Mouse (Mus musculus) myocyte (in vitro differentiated cells): ENCODE measurements around the gene Atp6v0e. TPM values are rescaled to one million over a fixed set of nuclear protein-coding genes. Genes with fewer than 3 reads are reported as not detected.

ENCODE experiments used
- H3K27me3 ChIP-seq: one replicate; pipeline ENCODE4 v1.6.1; 2011; ENCODE audit not compliant: control insufficient read depth, insufficient read depth, insufficient read length
- H3K36me3 ChIP-seq: one replicate; pipeline ENCODE4 v1.6.1; 2011; ENCODE audit not compliant: control insufficient read depth, insufficient read depth
- H3K4me2 ChIP-seq: one replicate; pipeline ENCODE4 v1.6.1; 2011; ENCODE audit warnings: low read depth, control low read depth
- H3K4me3 ChIP-seq: one replicate; pipeline ENCODE4 v1.5.1; 2011; ENCODE audit warnings: mild to moderate bottlenecking, control low read depth, moderate library complexity
- H3K79me2 ChIP-seq: one replicate; pipeline ENCODE4 v1.6.1; 2011; ENCODE audit not compliant: control insufficient read depth, insufficient read depth
- H3ac ChIP-seq: one replicate; pipeline ENCODE4 v1.6.1; 2011; ENCODE audit not compliant: control insufficient read depth, insufficient read length
- CEBPB ChIP-seq: IDR thresholded peaks from 2 replicates; pipeline ENCODE4 v1.6.1; 2011; ENCODE audit warnings: mild to moderate bottlenecking, moderate library complexity; ENCODE audit not compliant: poor library complexity, insufficient read depth, severe bottlenecking
- E2F4 ChIP-seq: IDR thresholded peaks from one replicate; pipeline ENCODE4 v1.6.1; 2011; ENCODE audit warnings: mild to moderate bottlenecking, control low read depth, moderate library complexity; ENCODE audit not compliant: insufficient read depth
- MAX ChIP-seq: IDR thresholded peaks from one replicate; pipeline ENCODE4 v1.6.1; 2011; ENCODE audit warnings: low read depth, mild to moderate bottlenecking, control low read depth
- MYOD1 ChIP-seq, 3 experiments: IDR thresholded peaks; one replicate each; pipeline ENCODE4 v1.6.1; 2011; ENCODE audit warnings: control low read depth in 2 of 3, low read depth in 2 of 3, mild to moderate bottlenecking in 2 of 3, moderate library complexity in 1 of 3; ENCODE audit not compliant: insufficient read length in 2 of 3, control insufficient read depth in 1 of 3
- MYOG ChIP-seq, 3 experiments: IDR thresholded peaks; one replicate each; pipeline ENCODE4 v1.6.1; 2011; ENCODE audit warnings: control low read depth in 2 of 3, low read depth in 2 of 3, mild to moderate bottlenecking in 2 of 3; ENCODE audit not compliant: insufficient read length in 2 of 3, control insufficient read depth in 1 of 3, insufficient read depth in 1 of 3
- POLR2A ChIP-seq: IDR thresholded peaks from one replicate; pipeline ENCODE4 v1.6.1; 2011; ENCODE audit warnings: low read depth, mild to moderate bottlenecking, control low read depth, moderate library complexity; ENCODE audit not compliant: insufficient read length
- POLR2AphosphoS2 ChIP-seq: IDR thresholded peaks from one replicate; pipeline ENCODE4 v1.6.1; 2011; ENCODE audit warnings: low read depth, control low read depth; ENCODE audit not compliant: insufficient read length
- REST ChIP-seq: IDR thresholded peaks from one replicate; pipeline ENCODE4 v1.6.1; 2011; ENCODE audit warnings: mild to moderate bottlenecking, control low read depth, moderate library complexity; ENCODE audit not compliant: insufficient read depth, insufficient read length
- SRF ChIP-seq: IDR thresholded peaks from one replicate; pipeline ENCODE4 v1.6.1; 2011; ENCODE audit warnings: low read depth; ENCODE audit not compliant: control insufficient read depth, insufficient read length
- TCF12 ChIP-seq: IDR thresholded peaks from one replicate; pipeline ENCODE4 v1.6.1; 2011; ENCODE audit warnings: mild to moderate bottlenecking, control low read depth; ENCODE audit not compliant: poor library complexity, insufficient read depth, severe bottlenecking
- TCF3 ChIP-seq: IDR thresholded peaks from one replicate; pipeline ENCODE4 v1.6.1; 2011; ENCODE audit warnings: low read depth, control low read depth; ENCODE audit not compliant: insufficient read length
- USF1 ChIP-seq: IDR thresholded peaks from one replicate; pipeline ENCODE4 v1.6.1; 2011; ENCODE audit warnings: low read depth, mild to moderate bottlenecking, control low read depth, moderate library complexity
- polyA plus RNA-seq: library from polyadenylated mRNA; unstranded; fragments of >200 nt; fragmentation: generic; extraction: Trizol; gene quantifications from one replicate; pipeline ENCODE4 v1.2.1, GENCODE M21; 2012; ENCODE audit warnings: missing spikeins

Atp6v0e gene
- polyA plus RNA-seq, 1 experiment = 211 TPM

DNA sequence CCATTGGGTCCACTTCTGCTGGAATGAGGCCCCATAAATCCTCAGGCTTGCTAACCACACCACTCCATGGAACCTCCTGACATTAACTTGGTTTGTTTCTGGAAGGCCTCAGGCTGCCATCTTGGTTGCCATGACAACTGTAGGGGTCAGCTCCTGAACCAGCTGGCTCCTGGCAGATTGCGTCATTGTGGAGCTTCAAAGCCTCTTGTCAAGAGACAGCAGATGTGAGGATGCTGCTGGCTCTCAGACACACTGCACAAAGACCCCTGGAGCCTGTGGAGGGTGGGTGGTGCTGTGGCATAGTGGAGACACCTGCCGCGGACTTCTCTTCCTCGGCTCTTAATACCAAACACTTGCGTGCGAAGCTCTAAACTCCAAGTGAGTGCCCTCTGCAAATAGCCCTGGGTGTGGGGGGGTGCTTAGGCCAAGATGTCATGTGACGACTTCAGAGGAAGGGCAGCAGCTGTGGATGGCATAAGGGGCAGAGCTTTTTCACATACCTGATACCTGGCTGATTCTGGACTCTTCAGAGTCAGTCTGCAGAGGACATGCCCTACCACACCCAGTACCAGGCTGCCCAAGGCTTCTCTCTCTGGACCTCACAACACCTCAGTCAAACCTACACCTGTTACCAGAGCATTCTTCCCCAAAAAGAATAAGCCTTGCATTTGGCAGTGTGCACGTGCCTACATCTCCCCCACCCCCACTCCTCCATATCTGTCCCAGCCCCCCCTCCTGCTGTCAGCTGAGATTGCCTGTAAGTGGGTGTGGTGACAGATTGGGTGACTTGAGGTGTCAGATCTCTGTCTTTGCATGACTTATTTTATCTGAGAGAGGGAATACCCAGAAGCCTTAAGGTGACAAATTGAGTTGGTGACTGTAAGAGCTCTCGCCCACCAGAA, 18.3 kb upstream of the Atp6v0e start:
- Histone ChIP-seq H3K4me3 (no peak overlapping the region), H3ac (no peak overlapping the region), H3K79me2 (no peaks in the 10 kb centered on the region), H3K27me3 (no peaks in the 10 kb centered on the region), H3K36me3 (peaks cover 31% of the 10 kb centered on the region), H3K4me2 (no peak overlapping the region)
- TF ChIP-seq POLR2A (no peak), TCF12 (no peak), MAX (no peak), REST (no peak), E2F4 (no peak), MYOD1 (IDR thresholded peaks at IDR 0.05; ENCODE audit: control insufficient read depth in 1 of 3, insufficient read length in 2 of 3, low read depth in 2 of 3) (peak in 1 of 3 experiments; percentile 6)

DNA sequence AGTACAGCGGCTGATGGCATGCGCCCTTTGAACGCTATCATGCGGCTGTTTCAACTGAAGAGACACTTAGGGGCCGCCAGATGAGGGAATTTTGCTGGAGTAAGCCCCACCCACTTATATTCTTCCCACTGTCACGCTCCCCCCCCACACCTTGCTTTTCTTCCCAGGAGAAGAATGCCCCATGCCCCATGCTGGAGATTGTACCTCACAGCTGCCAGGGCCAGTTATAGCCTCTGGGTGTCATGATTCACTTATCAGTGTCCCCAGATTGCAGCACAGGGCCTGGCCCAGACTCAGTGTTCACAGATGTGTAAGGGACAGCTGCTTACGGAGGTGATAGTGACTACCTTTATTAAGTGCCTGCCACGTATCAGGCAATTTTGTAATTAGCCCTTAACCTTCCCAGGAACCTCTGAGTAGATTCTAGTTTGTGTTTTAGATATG, 17.6 kb upstream of the Atp6v0e start:
- no peaks in the 10 kb centered on the region for H3K27me3 ChIP-seq
- H3K4me2 ChIP-seq = no peak overlapping the region
- H3K79me2 ChIP-seq = no peaks in the 10 kb centered on the region
- H3K36me3 ChIP-seq = peaks cover 24% of the 10 kb centered on the region
- no peak overlapping the region for H3K4me3 ChIP-seq
- no peak overlapping the region for H3ac ChIP-seq
- no peak for TF ChIP-seq POLR2A
- no peak for TF ChIP-seq E2F4
- no peak for TF ChIP-seq TCF3
- peak in 1 of 3 experiments; percentile 67 for TF ChIP-seq MYOD1 (IDR thresholded peaks at IDR 0.05; ENCODE audit: control insufficient read depth in 1 of 3, insufficient read length in 2 of 3, low read depth in 2 of 3)
- TF ChIP-seq USF1 = no peak
- no peak for TF ChIP-seq REST
- TF ChIP-seq TCF12 = no peak
- TF ChIP-seq POLR2AphosphoS2 = no peak
- TF ChIP-seq CEBPB = no peak
- TF ChIP-seq SRF = no peak
- no peak for TF ChIP-seq MAX
- TF ChIP-seq MYOG (IDR thresholded peaks at IDR 0.05; ENCODE audit: control insufficient read depth in 1 of 3, insufficient read depth in 1 of 3, insufficient read length in 2 of 3, low read depth in 2 of 3) = peak in 2 of 3 experiments; percentile 48 to 64

DNA sequence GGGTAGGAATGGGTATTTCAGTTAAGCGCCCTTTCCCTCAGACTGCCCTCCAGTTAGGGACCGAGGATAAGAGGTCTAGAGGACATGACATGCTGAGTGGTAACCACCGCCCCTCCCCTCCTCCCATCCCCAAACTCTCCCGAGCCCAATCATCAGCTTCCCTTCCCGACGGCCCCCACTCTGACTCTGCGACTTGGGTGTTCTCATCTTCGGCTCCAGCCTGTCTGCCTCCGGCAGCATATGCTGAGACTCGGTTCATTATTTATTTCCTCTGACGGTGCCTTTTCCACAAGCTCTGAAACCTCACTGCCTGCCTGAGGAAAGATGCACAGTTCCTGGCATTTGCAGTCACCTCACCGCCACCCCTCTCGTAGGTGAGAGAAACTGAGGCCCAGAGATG, 15.7 kb upstream of the Atp6v0e start:
- no peaks in the 10 kb centered on the region for H3K79me2 ChIP-seq
- no peak overlapping the region for H3ac ChIP-seq
- TF ChIP-seq MYOG (IDR thresholded peaks at IDR 0.05; ENCODE audit: control insufficient read depth in 1 of 3, insufficient read depth in 1 of 3, insufficient read length in 2 of 3, low read depth in 2 of 3) = no peak
- no peak for TF ChIP-seq TCF3
- TF ChIP-seq REST = no peak
- no peak for TF ChIP-seq CEBPB
- no peak for TF ChIP-seq POLR2AphosphoS2
- TF ChIP-seq E2F4 = no peak
- no peak for TF ChIP-seq USF1
- no peak for TF ChIP-seq POLR2A
- TF ChIP-seq SRF = no peak
- TF ChIP-seq MYOD1 (IDR thresholded peaks at IDR 0.05; ENCODE audit: control insufficient read depth in 1 of 3, insufficient read length in 2 of 3, low read depth in 2 of 3) = no peak
- TF ChIP-seq TCF12 = no peak
- TF ChIP-seq MAX = no peak
- no peaks in the 10 kb centered on the region for H3K27me3 ChIP-seq
- no peak overlapping the region for H3K4me2 ChIP-seq
- H3K4me3 ChIP-seq = no peak overlapping the region
- peaks cover 16% of the 10 kb centered on the region for H3K36me3 ChIP-seq

DNA sequence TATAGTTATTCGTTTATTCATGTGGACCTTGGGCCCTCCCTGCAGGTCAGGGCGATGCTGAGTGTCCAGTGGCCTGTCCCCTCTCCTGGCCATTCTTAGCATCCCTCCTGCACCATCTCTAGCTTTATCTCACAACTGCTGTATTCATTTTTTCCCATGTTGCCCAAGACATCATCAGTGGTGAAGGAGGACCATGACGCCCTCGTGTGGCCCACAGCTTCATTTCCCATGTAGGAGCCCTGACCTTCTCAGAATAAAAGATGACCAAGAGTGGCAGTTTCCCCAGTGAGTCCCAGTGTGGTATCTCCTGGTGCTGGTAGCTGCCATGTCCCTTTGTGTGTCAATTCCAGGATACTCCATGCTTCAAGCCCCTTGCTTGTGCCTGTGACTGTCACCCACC, 13.5 kb upstream of the Atp6v0e start:
- no peaks in the 10 kb centered on the region for H3K27me3 ChIP-seq
- TF ChIP-seq TCF12 (no peak), MYOG (IDR thresholded peaks at IDR 0.05; ENCODE audit: control insufficient read depth in 1 of 3, insufficient read depth in 1 of 3, insufficient read length in 2 of 3, low read depth in 2 of 3) (no peak)
- no peaks in the 10 kb centered on the region for H3K79me2 ChIP-seq
- H3K4me3 ChIP-seq = no peak overlapping the region
- H3ac ChIP-seq = no peak overlapping the region
- H3K4me2 ChIP-seq = peak overlapping the region; percentile 18
- H3K36me3 ChIP-seq = peaks cover 5% of the 10 kb centered on the region

DNA sequence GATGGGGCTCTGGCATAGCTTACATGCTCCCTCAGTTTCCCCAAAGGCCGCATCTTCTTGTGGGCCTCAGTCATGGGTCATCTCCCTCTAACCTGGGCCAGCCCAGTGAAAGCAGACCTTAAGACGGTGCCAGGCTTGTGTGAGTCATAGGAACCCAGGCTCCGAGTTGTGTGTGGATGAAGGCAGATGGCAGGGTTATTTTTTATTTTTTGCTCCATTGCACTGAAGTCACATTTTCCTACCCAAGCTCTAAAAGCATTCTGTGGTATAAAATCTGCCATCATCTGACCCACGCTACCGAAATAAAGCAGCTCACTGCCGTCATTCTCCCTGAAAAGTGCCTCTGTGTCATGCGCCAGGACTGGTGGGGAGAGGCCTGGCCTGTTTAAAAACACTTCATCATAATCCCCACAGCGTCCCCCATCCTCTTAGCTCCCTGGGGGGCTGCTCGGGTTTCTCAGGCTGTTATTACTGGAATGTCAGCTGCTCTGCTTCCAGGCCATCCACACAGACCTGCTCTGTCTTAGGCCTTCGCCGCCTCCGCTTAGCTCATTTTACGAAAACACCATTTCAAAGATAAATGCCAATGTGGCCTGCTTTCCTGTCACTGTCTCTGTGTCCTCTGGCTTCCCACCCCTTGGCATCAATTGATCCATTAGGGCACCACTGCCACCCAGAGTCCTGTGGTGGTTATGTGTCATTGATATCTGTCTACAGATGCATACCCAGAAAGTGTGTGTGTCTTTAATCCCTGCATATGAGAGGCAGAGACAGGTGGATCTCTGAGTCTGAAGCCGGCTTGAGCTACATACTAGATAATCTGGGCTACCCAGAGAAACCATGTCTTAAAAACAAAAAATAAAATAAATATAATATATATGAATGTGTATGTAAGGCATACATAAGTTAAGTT, 12.3 kb upstream of the Atp6v0e start:
- no peak for TF ChIP-seq SRF
- no peak for TF ChIP-seq TCF3
- TF ChIP-seq TCF12 = peak; percentile 39
- peak; percentile 12 to 79 (median 33) for TF ChIP-seq MYOG (IDR thresholded peaks at IDR 0.05; ENCODE audit: control insufficient read depth in 1 of 3, insufficient read depth in 1 of 3, insufficient read length in 2 of 3, low read depth in 2 of 3)
- peak; percentile 86 to 95 (median 89) for TF ChIP-seq MYOD1 (IDR thresholded peaks at IDR 0.05; ENCODE audit: control insufficient read depth in 1 of 3, insufficient read length in 2 of 3, low read depth in 2 of 3)

More for the DNA sequence above, 12.3 kb upstream of the Atp6v0e start:
- Histone ChIP-seq H3K79me2 (no peaks in the 10 kb centered on the region), H3K36me3 (peaks cover 10% of the 10 kb centered on the region), H3K4me3 (no peak overlapping the region), H3K27me3 (no peaks in the 10 kb centered on the region), H3ac (no peak overlapping the region), H3K4me2 (peak overlapping the region; percentile 34)
